Mouse (Mus musculus) cerebellum, adult 2 months (tissue): ENCODE results near the gene Casp9. TPM values are rescaled to one million over a fixed set of nuclear protein-coding genes. Genes with fewer than 3 reads are reported as not detected.

Source experiments
- DNase-seq, 2 experiments: peaks; one replicate each; pipeline ENCODE4 v3.0.0; 2021
- H3K27ac ChIP-seq: fragments of 200-500 bp; 2 replicates; pipeline ENCODE4 v1.5.1; 2012; ENCODE audit warnings: low read length, control low read depth, inconsistent platforms; ENCODE audit not compliant: insufficient read depth
- H3K27me3 ChIP-seq: fragments of 200-500 bp; 2 replicates; pipeline ENCODE4 v1.6.1; 2012; ENCODE audit warnings: inconsistent platforms, mild to moderate bottlenecking, low read length, moderate library complexity; ENCODE audit not compliant: control insufficient read depth, insufficient read depth
- H3K4me1 ChIP-seq: fragments of 200-500 bp; 2 replicates; pipeline ENCODE4 v1.6.1; 2011; ENCODE audit warnings: low read length; ENCODE audit not compliant: control insufficient read depth, insufficient read depth
- H3K4me3 ChIP-seq: fragments of 200-500 bp; replicated peaks from 2 replicates; pipeline ENCODE3; 2011; ENCODE audit warnings: mild to moderate bottlenecking, low read depth, low read length, control low read depth; ENCODE audit not compliant: insufficient read depth
- CTCF ChIP-seq: fragments of 200-500 bp; IDR thresholded peaks from 2 replicates; pipeline ENCODE4 v1.5.1; 2011; ENCODE audit warnings: low read depth, mild to moderate bottlenecking, control low read depth, low read length, moderate library complexity, borderline replicate concordance; ENCODE audit not compliant: insufficient read depth
- POLR2A ChIP-seq: fragments of 200-500 bp; IDR thresholded peaks from 2 replicates; pipeline ENCODE4 v1.6.1; 2011; ENCODE audit warnings: low read length, control low read depth, borderline replicate concordance; ENCODE audit not compliant: insufficient read depth
- WGBS: fragments of 180-500 bp; shearing (Covaris S2); methylation state at CpG from one replicate; pipeline ENCODE4 v1.1.7; 2018; 5-methylcytosine and 5-hydroxymethylcytosine counted together
- polyA plus RNA-seq: library from polyadenylated mRNA; depleted of rRNA; stranded (reverse); fragments of >200 nt; gene quantifications from 2 replicates; pipeline ENCODE4 v1.2.3, GENCODE M21; 2012

Gene Casp9
- polyA plus RNA-seq, 1 experiment: 20.0 TPM

- no peak for DNase-seq
- 99% methylated on average over 7 of the region's 7 CpGs for WGBS
- Histone ChIP-seq H3K27ac (no peak overlapping the region), H3K4me1 (no peaks in the 10 kb centered on the region), H3K27me3 (no peaks in the 10 kb centered on the region), H3K4me3 (no peak overlapping the region)
- TF ChIP-seq POLR2A (no peak), CTCF (no peak)
Measured at GRCm38 (mm10) chr4:141811375-141811774, 18.0 kb downstream of the Casp9 start.

GRCm38 (mm10) chr4:141816267-141816666, 22.9 kb downstream of the Casp9 start:
- DNase-seq: no peak
- H3K27me3 ChIP-seq: no peaks in the 10 kb centered on the region
- no peak overlapping the region for H3K27ac ChIP-seq
- no peak for TF ChIP-seq POLR2A
- no peak for TF ChIP-seq CTCF
- H3K4me1 ChIP-seq: no peaks in the 10 kb centered on the region
- H3K4me3 ChIP-seq: no peak overlapping the region
- 66% methylated on average over 7 of the region's 7 CpGs for WGBS

- H3K27me3 ChIP-seq: no peaks in the 10 kb centered on the region
- no peaks in the 10 kb centered on the region for H3K4me1 ChIP-seq
- no peak for DNase-seq
- TF ChIP-seq CTCF (no peak), POLR2A (no peak)
- no peak overlapping the region for H3K4me3 ChIP-seq
- H3K27ac ChIP-seq: no peak overlapping the region
- 45% methylated on average over 14 of the region's 14 CpGs for WGBS
Measured at GRCm38 (mm10) chr4:141816776-141817655, 23.6 kb downstream of the Casp9 start.

- no peak overlapping the region for H3K27ac ChIP-seq
- no peak for TF ChIP-seq CTCF
- no peak for TF ChIP-seq POLR2A
- H3K27me3 ChIP-seq: no peaks in the 10 kb centered on the region
- H3K4me3 ChIP-seq: no peak overlapping the region
- DNase-seq: no peak
- H3K4me1 ChIP-seq: no peaks in the 10 kb centered on the region
- 78% methylated on average over 10 of the region's 10 CpGs for WGBS
Measured at GRCm38 (mm10) chr4:141817706-141818105, 24.3 kb downstream of the Casp9 start.

GRCm38 (mm10) chr4:141818861-141819260, 25.4 kb downstream of the Casp9 start:
- Histone ChIP-seq H3K4me3 (no peak overlapping the region), H3K27ac (no peak overlapping the region), H3K4me1 (no peaks in the 10 kb centered on the region), H3K27me3 (no peaks in the 10 kb centered on the region)
- WGBS: 90% methylated on average over 13 of the region's 13 CpGs
- TF ChIP-seq POLR2A (no peak), CTCF (no peak)
- DNase-seq: no peak

- TF ChIP-seq CTCF (no peak), POLR2A (no peak)
- Histone ChIP-seq H3K4me3 (no peak overlapping the region), H3K4me1 (no peaks in the 10 kb centered on the region), H3K27ac (no peak overlapping the region), H3K27me3 (no peaks in the 10 kb centered on the region)
- 94% methylated on average over 7 of the region's 7 CpGs for WGBS
- no peak for DNase-seq
Measured at GRCm38 (mm10) chr4:141819316-141819715, 25.9 kb downstream of the Casp9 start.

GRCm38 (mm10) chr4:141821178-141821577, 27.8 kb downstream of the Casp9 start:
- H3K4me3 ChIP-seq: no peak overlapping the region
- no peak for TF ChIP-seq CTCF
- TF ChIP-seq POLR2A: no peak
- no peak overlapping the region for H3K27ac ChIP-seq
- 59% methylated on average over 3 of the region's 3 CpGs for WGBS
- H3K4me1 ChIP-seq: no peaks in the 10 kb centered on the region
- no peak for DNase-seq
- H3K27me3 ChIP-seq: no peaks in the 10 kb centered on the region

GRCm38 (mm10) chr4:141822089-141822488, 28.7 kb downstream of the Casp9 start:
- TF ChIP-seq POLR2A (no peak), CTCF (no peak; the same call in 1 of the 2 replicates)
- H3K27me3 ChIP-seq: no peaks in the 10 kb centered on the region
- no peak overlapping the region for H3K27ac ChIP-seq
- WGBS: 79% methylated on average over 10 of the region's 10 CpGs
- DNase-seq: no peak
- no peaks in the 10 kb centered on the region for H3K4me1 ChIP-seq
- H3K4me3 ChIP-seq: no peak overlapping the region
